Mouse (Mus musculus): ENCODE results near the gene Immp2l. TPM values are rescaled to one million over a fixed set of nuclear protein-coding genes. Genes with fewer than 3 reads are reported as not detected.

Immp2l gene
- polyA plus RNA-seq, 1 experiment from 2014 or later: 7.4 TPM

- WGBS: 19% methylated on average over 16 of the region's 16 CpGs
Measured at GRCm38 (mm10) chr12:41484689-41485511, 461.0 kb downstream of the Immp2l start.

DNA sequence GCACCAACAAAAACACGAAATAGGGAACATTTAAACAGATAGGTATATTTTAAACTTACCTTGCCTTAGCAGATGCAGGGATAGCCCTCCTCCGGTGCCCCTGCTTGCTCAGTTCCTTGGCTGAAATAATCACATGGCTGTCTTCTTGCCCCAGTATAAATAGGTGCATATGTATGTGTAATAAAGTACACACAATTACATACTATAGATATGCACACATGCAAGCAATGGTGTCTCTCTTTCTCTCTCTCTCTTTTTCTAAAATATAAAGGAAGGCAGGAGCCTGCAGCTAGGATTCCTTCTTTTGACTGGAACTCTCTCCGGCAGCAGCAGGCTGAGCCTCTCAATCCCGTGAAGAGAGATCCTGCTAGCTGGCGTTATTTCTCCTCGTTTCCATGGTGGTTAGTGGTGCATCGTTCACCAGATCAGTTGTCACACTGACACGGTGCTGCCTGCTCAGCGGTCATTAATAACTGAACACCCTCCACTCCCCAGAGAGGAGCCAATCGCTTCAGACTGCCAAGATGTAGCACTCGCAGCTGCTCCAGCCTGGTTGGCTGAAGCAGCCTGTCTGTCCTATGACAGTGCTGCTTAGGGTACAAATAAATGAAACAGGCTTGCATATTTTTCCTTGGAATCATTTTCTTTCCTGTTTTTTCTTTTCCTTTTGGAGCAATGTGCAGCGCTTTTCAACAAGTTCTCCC, 461.8 kb downstream of the Immp2l start:
- 10% methylated on average over 12 of the region's 12 CpGs for WGBS
- H3K9ac ChIP-seq (ENCODE audit: low read depth, low read length): peak overlapping the region; percentile 8; the same call in 1 of the 2 replicates

More at GRCm38 (mm10) chr12:41484689-41485511, 461.0 kb downstream of the Immp2l start:
- Histone ChIP-seq H3K4me2 (replicated peaks; ENCODE audit: low read depth, low read length) (peak overlapping the region; percentile 46), H3K4me1 (ENCODE audit: control insufficient read depth, insufficient read depth, low read length) (0 out of 2 replicates have a peak, but pooled peaks cover 2% of the 10 kb centered on the region), H3K4me3 (ENCODE audit: low read length) (peak overlapping the region; percentile 33), H3K27me3 (ENCODE audit: control insufficient read depth, insufficient read depth, low read length) (peaks cover 4% of the 10 kb centered on the region; the same call in 1 of the 2 replicates), H3K9ac (ENCODE audit: low read depth, low read length) (peak overlapping the region; percentile 31; the same call in 1 of the 2 replicates), H3K36me3 (ENCODE audit: control insufficient read depth, insufficient read depth, low read length) (no peaks in the 10 kb centered on the region), H3K27ac (ENCODE audit: low read depth, low read length) (no peak overlapping the region), H3K9me3 (ENCODE audit: control insufficient read depth, low read length) (no peaks in the 10 kb centered on the region)
- ATAC-seq (ENCODE audit: low FRiP score, low TSS enrichment): no peak

GRCm38 (mm10) chr12:41486331-41486730, 462.4 kb downstream of the Immp2l start, which contains the start of gene Lrrn3:
Lrrn3 (minus strand) TSS chr12:41486431.
- Histone ChIP-seq H3K4me1 (ENCODE audit: control insufficient read depth, insufficient read depth, low read length) (0 out of 2 replicates have a peak, but pooled peaks cover 2% of the 10 kb centered on the region), H3K4me2 (replicated peaks; ENCODE audit: low read depth, low read length) (peak within 1 kb of the TSS; percentile 46), H3K27me3 (ENCODE audit: control insufficient read depth, insufficient read depth, low read length) (peaks cover 4% of the 10 kb centered on the region; the same call in 1 of the 2 replicates), H3K9ac (ENCODE audit: low read depth, low read length) (peak within 1 kb of the TSS; percentile 31; the same call in 1 of the 2 replicates), H3K27ac (ENCODE audit: low read depth, low read length) (no peak within 1 kb of the TSS), H3K36me3 (ENCODE audit: control insufficient read depth, insufficient read depth, low read length) (no peaks in the 10 kb centered on the region), H3K4me3 (ENCODE audit: low read length) (peak within 1 kb of the TSS; percentile 33), H3K9me3 (ENCODE audit: control insufficient read depth, low read length) (no peaks in the 10 kb centered on the region)
- 92% methylated on average over 1 of the region's 1 CpGs for WGBS
- ATAC-seq (ENCODE audit: low FRiP score, low TSS enrichment): no peak

More for the DNA sequence above, 461.8 kb downstream of the Immp2l start:
- peak overlapping the region; percentile 46 for H3K4me2 ChIP-seq (replicated peaks; ENCODE audit: low read depth, low read length)
- H3K27ac ChIP-seq (ENCODE audit: low read depth, low read length): no peak overlapping the region
- H3K27me3 ChIP-seq (ENCODE audit: control insufficient read depth, insufficient read depth, low read length): peaks cover 4% of the 10 kb centered on the region; the same call in 1 of the 2 replicates
- no peaks in the 10 kb centered on the region for H3K9me3 ChIP-seq (ENCODE audit: control insufficient read depth, low read length)
- H3K4me3 ChIP-seq (ENCODE audit: low read length): peak overlapping the region; percentile 33
- 0 out of 2 replicates have a peak, but pooled peaks cover 2% of the 10 kb centered on the region for H3K4me1 ChIP-seq (ENCODE audit: control insufficient read depth, insufficient read depth, low read length)
- H3K36me3 ChIP-seq (ENCODE audit: control insufficient read depth, insufficient read depth, low read length): no peaks in the 10 kb centered on the region
- peak; percentile 90 for ATAC-seq (ENCODE audit: low FRiP score, low TSS enrichment)

GRCm38 (mm10) chr12:41487005-41487404, 463.1 kb downstream of the Immp2l start:
- H3K27ac ChIP-seq (ENCODE audit: low read depth, low read length): no peak overlapping the region
- no peak overlapping the region for H3K9ac ChIP-seq (ENCODE audit: low read depth, low read length)
- no peak overlapping the region for H3K4me3 ChIP-seq (ENCODE audit: low read length)
- peaks cover 4% of the 10 kb centered on the region; the same call in 1 of the 2 replicates for H3K27me3 ChIP-seq (ENCODE audit: control insufficient read depth, insufficient read depth, low read length)
- H3K4me1 ChIP-seq (ENCODE audit: control insufficient read depth, insufficient read depth, low read length): 0 out of 2 replicates have a peak, but pooled peaks cover 2% of the 10 kb centered on the region
- H3K36me3 ChIP-seq (ENCODE audit: control insufficient read depth, insufficient read depth, low read length): no peaks in the 10 kb centered on the region
- ATAC-seq (ENCODE audit: low FRiP score, low TSS enrichment): peak; percentile 56; the same call in 1 of the 2 replicates
- WGBS: 23% methylated on average over 5 of the region's 5 CpGs
- no peaks in the 10 kb centered on the region for H3K9me3 ChIP-seq (ENCODE audit: control insufficient read depth, low read length)
- no peak overlapping the region for H3K4me2 ChIP-seq (replicated peaks; ENCODE audit: low read depth, low read length)

DNA sequence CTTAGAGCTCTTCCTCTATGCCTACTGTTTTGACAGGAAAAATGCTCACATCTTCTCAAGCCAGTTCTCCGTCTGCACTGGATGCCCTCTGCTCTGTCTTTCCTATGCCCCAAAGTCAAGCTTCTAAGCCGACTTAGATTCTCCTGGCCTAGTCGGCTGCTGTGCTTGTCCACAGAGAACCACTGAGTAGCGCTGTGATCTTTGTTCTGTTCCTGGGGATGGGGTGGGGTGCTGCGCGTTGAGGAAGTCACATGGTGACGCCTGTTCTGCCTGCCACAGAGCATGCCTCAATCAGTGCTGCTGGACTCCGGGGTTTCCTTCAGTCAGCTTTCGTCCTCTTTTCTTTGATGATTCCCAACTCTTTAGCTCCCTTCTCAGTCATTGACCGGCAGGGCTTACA, 470.7 kb downstream of the Immp2l start:
- no peak overlapping the region for H3K4me3 ChIP-seq (ENCODE audit: low read length)
- H3K36me3 ChIP-seq (ENCODE audit: control insufficient read depth, insufficient read depth, low read length): no peaks in the 10 kb centered on the region
- H3K4me1 ChIP-seq (ENCODE audit: control insufficient read depth, insufficient read depth, low read length): no peaks in the 10 kb centered on the region
- no peaks in the 10 kb centered on the region for H3K27me3 ChIP-seq (ENCODE audit: control insufficient read depth, insufficient read depth, low read length)
- WGBS: 56% methylated on average over 10 of the region's 10 CpGs
- H3K9me3 ChIP-seq (ENCODE audit: control insufficient read depth, low read length): no peaks in the 10 kb centered on the region
- no peak overlapping the region for H3K27ac ChIP-seq (ENCODE audit: low read depth, low read length)
- no peak overlapping the region for H3K9ac ChIP-seq (ENCODE audit: low read depth, low read length)
- H3K4me2 ChIP-seq (replicated peaks; ENCODE audit: low read depth, low read length): no peak overlapping the region
- ATAC-seq (ENCODE audit: low FRiP score, low TSS enrichment): no peak

- no peak for ATAC-seq (ENCODE audit: low FRiP score, low TSS enrichment)
- Histone ChIP-seq H3K9me3 (ENCODE audit: control insufficient read depth, low read length) (no peaks in the 10 kb centered on the region), H3K27me3 (ENCODE audit: control insufficient read depth, insufficient read depth, low read length) (no peaks in the 10 kb centered on the region), H3K9ac (ENCODE audit: low read depth, low read length) (no peak overlapping the region), H3K36me3 (ENCODE audit: control insufficient read depth, insufficient read depth, low read length) (no peaks in the 10 kb centered on the region), H3K4me2 (replicated peaks; ENCODE audit: low read depth, low read length) (no peak overlapping the region), H3K4me1 (ENCODE audit: control insufficient read depth, insufficient read depth, low read length) (no peaks in the 10 kb centered on the region), H3K27ac (ENCODE audit: low read depth, low read length) (no peak overlapping the region), H3K4me3 (ENCODE audit: low read length) (no peak overlapping the region)
- WGBS: 64% methylated on average over 9 of the region's 9 CpGs
Measured at GRCm38 (mm10) chr12:41500049-41500820, 476.3 kb downstream of the Immp2l start.

DNA sequence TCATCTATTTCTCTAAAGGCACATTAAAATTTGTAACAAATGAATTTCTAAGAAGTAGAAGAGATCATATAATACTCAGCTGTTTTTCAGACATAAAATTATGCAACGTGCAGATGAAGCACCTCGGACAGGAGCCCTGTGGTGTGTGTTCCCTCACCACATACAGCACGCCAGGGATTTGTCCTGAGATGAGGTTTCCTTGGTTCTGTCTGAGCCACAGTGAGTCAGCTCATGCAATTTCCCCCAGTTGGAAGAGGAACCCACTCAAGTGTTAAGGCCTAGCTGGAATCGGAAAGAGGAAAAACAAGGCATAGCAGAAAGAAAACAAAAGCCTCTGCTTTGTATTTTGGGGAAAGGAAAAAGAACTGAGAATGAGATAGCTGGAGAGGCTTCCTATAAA, 484.7 kb downstream of the Immp2l start:
- no peak overlapping the region for H3K4me3 ChIP-seq (ENCODE audit: low read length)
- no peak for ATAC-seq (ENCODE audit: low FRiP score, low TSS enrichment)
- no peaks in the 10 kb centered on the region for H3K9me3 ChIP-seq (ENCODE audit: control insufficient read depth, low read length)
- H3K27ac ChIP-seq (ENCODE audit: low read depth, low read length): no peak overlapping the region
- H3K27me3 ChIP-seq (ENCODE audit: control insufficient read depth, insufficient read depth, low read length): no peaks in the 10 kb centered on the region
- H3K4me2 ChIP-seq (replicated peaks; ENCODE audit: low read depth, low read length): no peak overlapping the region
- 78% methylated on average over 4 of the region's 4 CpGs for WGBS
- H3K4me1 ChIP-seq (ENCODE audit: control insufficient read depth, insufficient read depth, low read length): no peaks in the 10 kb centered on the region
- H3K36me3 ChIP-seq (ENCODE audit: control insufficient read depth, insufficient read depth, low read length): no peaks in the 10 kb centered on the region
- no peak overlapping the region for H3K9ac ChIP-seq (ENCODE audit: low read depth, low read length)

GRCm38 (mm10) chr12:41510588-41510987, 486.7 kb downstream of the Immp2l start:
- H3K27ac ChIP-seq (ENCODE audit: low read depth, low read length): no peak overlapping the region
- no peak overlapping the region for H3K4me2 ChIP-seq (replicated peaks; ENCODE audit: low read depth, low read length)
- H3K4me3 ChIP-seq (ENCODE audit: low read length): no peak overlapping the region
- ATAC-seq (ENCODE audit: low FRiP score, low TSS enrichment): no peak
- WGBS: 89% methylated on average over 3 of the region's 3 CpGs
- no peaks in the 10 kb centered on the region for H3K27me3 ChIP-seq (ENCODE audit: control insufficient read depth, insufficient read depth, low read length)
- H3K36me3 ChIP-seq (ENCODE audit: control insufficient read depth, insufficient read depth, low read length): no peaks in the 10 kb centered on the region
- no peaks in the 10 kb centered on the region for H3K4me1 ChIP-seq (ENCODE audit: control insufficient read depth, insufficient read depth, low read length)
- H3K9ac ChIP-seq (ENCODE audit: low read depth, low read length): no peak overlapping the region
- no peaks in the 10 kb centered on the region for H3K9me3 ChIP-seq (ENCODE audit: control insufficient read depth, low read length)
